Mouse (Mus musculus) liver, adult 2 months (tissue): ENCODE data around the gene Kyat1.

Experiments
- CTCF ChIP-seq: fragments of 200-500 bp; IDR thresholded peaks from 2 replicates; pipeline ENCODE4 v1.5.1; 2011; ENCODE audit warnings: low read depth, low read length, control low read depth
- POLR2A ChIP-seq: fragments of 200-500 bp; IDR thresholded peaks from 2 replicates; pipeline ENCODE4 v1.6.1; 2011; ENCODE audit warnings: low read length, control low read depth; ENCODE audit not compliant: insufficient read depth; ENCODE audit errors: extremely low read depth

- TF ChIP-seq CTCF (no peak), POLR2A (no peak)
Observed at GRCm38 (mm10) chr2:30235593-30235992, 29.9 kb upstream of the Kyat1 start.
